Mouse (Mus musculus): ENCODE data around the gene Gm20388. TPM values are rescaled to one million over a fixed set of nuclear protein-coding genes. Genes with fewer than 3 reads are reported as not detected.

The Gm20388 gene
- total RNA-seq, 2 experiments from 2014 or later: 11.4 to 18.1 TPM

GRCm38 (mm10) chr8:122169446-122169845, 2258.8 kb downstream of the Gm20388 start:
- ATAC-seq (replicated peaks; ENCODE audit: low FRiP score, low TSS enrichment, poor library complexity, severe bottlenecking): no peak

DNA sequence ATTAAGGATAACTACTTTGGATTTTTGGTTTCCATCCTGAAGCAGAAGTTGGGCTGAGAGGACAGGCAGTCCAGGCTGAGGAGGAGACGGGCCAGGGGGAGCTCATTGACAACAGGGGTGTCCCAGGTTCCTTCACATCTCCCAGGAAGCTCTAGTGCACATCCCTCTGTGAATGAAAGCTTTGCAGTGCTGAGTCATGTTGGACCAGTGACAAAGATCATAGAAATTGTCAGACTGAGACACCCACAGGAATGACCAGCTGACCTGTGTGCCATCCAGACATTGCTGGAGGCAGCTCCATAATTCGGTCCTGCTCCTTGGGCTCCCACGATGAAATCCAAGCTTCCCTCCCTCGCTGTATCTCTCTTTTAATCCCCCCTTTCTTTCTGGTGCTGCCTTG, 2261.2 kb downstream of the Gm20388 start:
- no peak for ATAC-seq (replicated peaks; ENCODE audit: low FRiP score, low TSS enrichment, poor library complexity, severe bottlenecking)

- ATAC-seq (replicated peaks; ENCODE audit: low FRiP score, low TSS enrichment, poor library complexity, severe bottlenecking): no peak
Observed at GRCm38 (mm10) chr8:122174133-122174930, 2263.7 kb downstream of the Gm20388 start.

- ATAC-seq (replicated peaks; ENCODE audit: low FRiP score, low TSS enrichment, poor library complexity, severe bottlenecking): no peak
Observed at GRCm38 (mm10) chr8:122178392-122178890, 2267.8 kb downstream of the Gm20388 start.

DNA sequence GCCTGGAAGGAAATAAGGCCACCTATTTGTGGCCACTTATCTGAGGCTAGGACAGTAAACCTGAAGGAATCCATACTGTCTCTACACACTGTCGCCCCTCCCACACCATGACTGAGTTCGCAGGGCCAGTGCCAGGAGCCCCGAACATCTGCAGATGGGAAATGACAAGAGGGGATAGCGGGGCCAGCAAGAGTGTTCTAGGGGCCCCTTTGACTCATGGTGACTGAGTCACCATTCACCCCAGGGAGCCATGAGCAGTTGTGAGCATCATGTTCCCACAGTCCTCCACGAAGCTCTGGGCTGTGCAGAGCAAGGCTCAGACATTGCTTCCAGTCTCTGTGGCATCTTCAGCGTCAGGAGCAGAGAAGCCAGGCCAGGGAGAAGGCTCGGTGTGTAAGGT, 2268.7 kb downstream of the Gm20388 start:
- ATAC-seq (replicated peaks; ENCODE audit: low FRiP score, low TSS enrichment, poor library complexity, severe bottlenecking): no peak

DNA sequence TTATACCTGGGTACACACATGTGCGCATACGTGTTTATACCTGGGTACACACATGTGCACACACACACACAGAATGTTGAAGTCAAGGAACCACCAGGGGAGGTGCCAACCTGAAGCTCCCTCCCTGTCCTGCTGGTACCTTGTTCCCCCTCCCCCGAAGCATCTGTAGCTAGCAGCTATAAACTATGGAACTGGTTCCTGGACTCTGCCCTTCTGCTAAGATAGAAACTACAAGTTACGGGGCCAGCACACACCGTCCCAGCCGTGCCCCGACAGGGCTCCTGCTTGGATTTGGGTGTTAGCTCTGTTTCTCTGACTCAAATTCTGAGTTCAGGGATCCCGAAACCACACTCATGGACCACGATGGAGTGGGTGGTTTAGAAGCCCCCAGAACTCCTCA, 2269.5 kb downstream of the Gm20388 start:
- no peak for ATAC-seq (replicated peaks; ENCODE audit: low FRiP score, low TSS enrichment, poor library complexity, severe bottlenecking)

DNA sequence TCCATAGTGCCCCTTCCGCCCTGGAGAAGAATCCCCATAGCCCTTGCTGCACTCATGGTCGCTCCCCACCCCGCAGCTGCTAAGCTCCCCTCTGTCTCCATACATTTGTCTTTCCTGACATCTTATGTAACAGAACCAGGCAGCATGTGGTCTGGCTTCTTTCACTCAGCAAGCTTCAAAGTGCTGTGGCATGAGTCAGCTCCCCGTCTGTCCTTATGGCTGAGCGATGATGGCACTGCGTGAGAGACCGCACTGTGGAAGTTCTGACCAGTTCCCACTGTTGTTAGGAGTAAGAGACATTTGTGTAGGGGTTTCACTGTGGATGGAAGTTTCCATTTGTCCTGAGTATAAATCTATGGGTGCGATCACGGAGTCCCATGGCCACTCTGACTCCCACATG, 2270.8 kb downstream of the Gm20388 start:
- ATAC-seq (replicated peaks; ENCODE audit: low FRiP score, low TSS enrichment, poor library complexity, severe bottlenecking): no peak

DNA sequence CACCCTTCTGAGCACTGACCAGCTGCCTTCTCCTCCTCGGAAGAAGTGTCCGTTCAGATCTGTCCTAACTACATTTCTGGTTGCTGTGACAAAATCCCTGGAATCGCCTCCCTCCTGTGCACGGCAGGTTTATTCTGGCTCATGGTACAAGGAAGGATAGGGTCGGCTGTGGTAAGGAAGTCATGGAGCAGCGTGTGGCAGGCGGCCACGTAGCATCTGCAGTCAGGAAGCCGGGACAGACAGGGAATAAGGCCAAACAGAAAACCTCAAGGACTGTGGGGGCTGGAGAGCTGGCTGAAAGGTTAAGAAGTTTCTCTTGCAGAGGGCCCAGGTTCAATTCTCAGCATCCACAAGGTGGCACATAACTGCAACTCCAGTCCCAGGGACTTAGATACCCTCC, 2271.3 kb downstream of the Gm20388 start:
- no peak for ATAC-seq (replicated peaks; ENCODE audit: low FRiP score, low TSS enrichment, poor library complexity, severe bottlenecking)

GRCm38 (mm10) chr8:122186363-122186974, 2275.8 kb downstream of the Gm20388 start:
- ATAC-seq (replicated peaks; ENCODE audit: low FRiP score, low TSS enrichment, poor library complexity, severe bottlenecking): no peak

GRCm38 (mm10) chr8:122187271-122187670, 2276.6 kb downstream of the Gm20388 start:
- no peak for ATAC-seq (replicated peaks; ENCODE audit: low FRiP score, low TSS enrichment, poor library complexity, severe bottlenecking)

DNA sequence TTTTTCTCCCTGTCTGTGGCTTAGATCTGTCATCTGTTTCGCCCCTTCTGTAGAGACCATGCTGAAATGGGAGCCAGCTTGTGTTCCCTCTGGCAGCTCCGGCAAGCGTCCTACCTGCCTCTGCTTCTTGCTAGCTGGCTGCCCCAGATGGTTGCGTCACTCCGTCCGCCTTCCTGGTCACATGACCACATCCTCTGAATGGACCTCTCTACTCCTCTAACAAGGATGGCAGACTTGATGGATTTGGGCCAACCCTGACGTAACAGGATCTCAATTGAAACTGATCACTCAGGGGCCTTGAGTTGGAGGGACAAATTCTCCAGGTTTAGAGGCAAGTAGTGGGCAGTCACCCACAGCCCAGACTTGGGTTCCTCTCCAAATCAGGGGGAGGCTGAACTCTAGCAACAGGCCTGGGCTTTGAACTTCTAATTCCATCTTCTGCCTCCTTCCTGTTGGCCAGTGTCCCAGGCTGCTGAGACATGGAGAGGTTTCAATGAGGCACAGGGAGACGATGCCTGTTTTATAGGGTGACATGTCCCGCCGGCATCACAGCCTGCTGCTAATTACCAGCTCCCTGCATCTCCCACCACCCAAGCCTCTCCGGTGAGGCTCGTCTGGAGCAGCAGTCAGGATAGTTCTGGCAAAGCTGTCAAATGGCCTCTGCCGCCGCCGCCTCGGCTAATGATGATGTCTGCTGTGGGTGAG, 2279.9 kb downstream of the Gm20388 start:
- ATAC-seq (replicated peaks; ENCODE audit: low FRiP score, low TSS enrichment, poor library complexity, severe bottlenecking): no peak

DNA sequence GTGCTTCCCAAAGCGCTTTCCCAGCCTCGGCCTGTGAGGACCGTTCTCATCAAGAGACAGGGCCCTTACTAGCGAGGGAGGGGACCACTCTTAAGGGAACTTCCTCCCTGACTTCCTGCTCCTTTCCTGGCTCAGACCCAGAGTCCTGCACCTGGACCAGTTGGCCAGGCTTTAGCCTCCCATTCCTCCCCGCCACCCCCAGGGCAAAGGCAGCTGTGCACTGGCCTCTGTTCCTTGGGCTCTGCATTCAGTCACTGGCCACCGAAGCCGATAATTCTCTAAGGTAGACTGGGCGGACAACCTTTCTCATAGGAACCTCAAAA, 2280.4 kb downstream of the Gm20388 start:
- no peak for ATAC-seq (replicated peaks; ENCODE audit: low FRiP score, low TSS enrichment, poor library complexity, severe bottlenecking)

- no peak for ATAC-seq (replicated peaks; ENCODE audit: low FRiP score, low TSS enrichment, poor library complexity, severe bottlenecking)
Observed at GRCm38 (mm10) chr8:122192771-122193170, 2282.1 kb downstream of the Gm20388 start.

- ATAC-seq (replicated peaks; ENCODE audit: low FRiP score, low TSS enrichment, poor library complexity, severe bottlenecking): no peak
Observed at GRCm38 (mm10) chr8:122193521-122193920, 2282.9 kb downstream of the Gm20388 start.

DNA sequence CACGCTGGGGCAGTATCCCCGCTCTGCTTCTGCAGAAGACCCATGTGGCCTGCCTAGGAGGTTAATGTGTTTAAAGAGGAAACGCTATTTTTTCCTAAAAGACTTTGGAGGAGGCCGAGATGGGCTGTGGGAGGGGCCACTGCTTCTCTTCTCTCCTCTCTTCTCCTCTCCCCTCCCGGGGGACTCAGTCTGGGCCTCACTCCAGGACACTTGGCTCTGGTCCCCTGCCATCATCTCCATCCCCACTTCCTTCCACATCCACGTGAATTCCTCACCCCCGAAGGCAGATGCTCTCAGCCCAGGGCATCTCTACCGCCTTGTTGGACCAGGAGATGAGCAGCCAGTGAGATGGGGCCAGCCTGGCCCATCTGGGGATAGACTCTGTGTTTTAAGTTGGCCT, 2283.8 kb downstream of the Gm20388 start:
- no peak for ATAC-seq (replicated peaks; ENCODE audit: low FRiP score, low TSS enrichment, poor library complexity, severe bottlenecking)

GRCm38 (mm10) chr8:122197342-122197741, 2286.7 kb downstream of the Gm20388 start:
- no peak for ATAC-seq (replicated peaks; ENCODE audit: low FRiP score, low TSS enrichment, poor library complexity, severe bottlenecking)

DNA sequence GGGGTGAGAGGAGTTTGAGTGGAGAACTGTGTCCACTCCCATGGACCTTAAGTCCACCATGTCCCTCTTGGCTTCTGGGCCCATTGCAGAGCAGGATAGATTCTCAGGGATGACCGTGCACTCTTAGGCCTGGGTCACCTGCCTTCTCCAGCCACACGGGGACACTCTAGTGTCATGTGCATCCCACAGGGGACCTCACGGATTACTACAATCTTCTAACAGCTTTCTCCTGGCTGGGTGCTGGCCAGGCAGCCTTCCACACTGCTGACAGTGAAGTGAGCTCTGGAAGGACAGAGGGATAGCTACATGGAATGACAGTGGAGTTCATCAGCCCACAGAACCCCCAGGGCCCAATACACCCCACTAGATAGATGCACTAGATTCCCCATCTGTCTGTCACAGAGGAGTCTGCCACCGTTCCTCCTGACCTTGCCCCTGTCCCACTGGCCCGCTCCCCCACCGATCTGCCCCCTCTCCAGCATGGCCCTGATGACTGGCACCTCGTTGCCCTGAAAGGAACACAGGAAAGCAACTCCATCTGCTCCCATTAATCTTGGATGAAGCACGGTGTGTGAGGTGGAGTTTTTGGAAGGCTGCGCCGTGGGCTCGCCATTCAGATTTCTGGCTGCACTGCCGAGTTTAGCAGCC, 2287.9 kb downstream of the Gm20388 start:
- no peak for ATAC-seq (replicated peaks; ENCODE audit: low FRiP score, low TSS enrichment, poor library complexity, severe bottlenecking)

- no peak for ATAC-seq (replicated peaks; ENCODE audit: low FRiP score, low TSS enrichment, poor library complexity, severe bottlenecking)
Observed at GRCm38 (mm10) chr8:122199191-122199590, 2288.6 kb downstream of the Gm20388 start.

DNA sequence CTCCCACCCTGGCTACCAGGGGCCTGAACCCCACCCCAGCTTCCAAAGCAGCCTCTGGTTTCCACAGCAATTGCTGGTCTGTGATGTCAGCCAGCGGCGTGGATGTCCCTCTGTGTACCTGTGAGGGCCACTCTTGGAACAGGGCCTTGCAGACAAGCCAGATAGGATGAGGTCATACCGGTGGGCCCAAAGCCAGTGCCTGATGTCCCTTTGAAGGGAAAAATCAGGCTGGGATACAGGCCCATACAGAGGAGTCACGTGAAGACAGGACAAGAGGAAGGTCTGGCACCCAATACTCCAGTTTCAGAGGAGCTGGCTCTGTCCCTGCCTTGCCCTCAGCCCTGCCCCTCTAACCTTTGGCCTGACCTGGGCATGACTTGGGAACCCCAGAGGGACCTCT, 2289.2 kb downstream of the Gm20388 start:
- no peak for ATAC-seq (replicated peaks; ENCODE audit: low FRiP score, low TSS enrichment, poor library complexity, severe bottlenecking)

DNA sequence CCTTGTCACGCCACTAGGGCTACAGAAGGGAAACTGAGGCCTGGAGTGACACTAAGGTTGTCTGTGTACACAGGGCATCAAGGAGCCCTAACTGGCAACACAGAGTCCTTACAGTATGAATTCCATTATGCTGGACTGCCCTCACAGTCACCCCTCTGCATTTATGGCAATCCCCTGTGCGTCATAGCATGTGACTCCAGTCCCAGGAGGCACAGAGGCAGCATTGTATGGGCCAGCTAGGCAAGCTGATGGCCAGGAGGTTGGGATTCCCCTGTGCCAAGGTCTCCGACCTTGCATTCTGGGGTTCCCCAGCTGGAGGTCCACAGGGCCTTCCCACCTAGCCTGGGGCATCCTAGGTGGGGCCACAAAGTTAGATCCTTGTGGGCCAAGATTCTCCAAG, 2300.9 kb downstream of the Gm20388 start:
- no peak for ATAC-seq (replicated peaks; ENCODE audit: low FRiP score, low TSS enrichment, poor library complexity, severe bottlenecking)

Measured in megakaryocyte-erythroid progenitor cell, adult 5-6 weeks (primary cell).